Mouse (Mus musculus) E14TG2a.4 (cell line): ENCODE measurements around the gene Mapk11.

Experiments used
- CTCF ChIP-seq: conservative IDR thresholded peaks from 2 replicates; pipeline ENCODE4 v1.5.1; 2014; ENCODE audit warnings: low read length
- NANOG ChIP-seq: IDR thresholded peaks from 2 replicates; pipeline ENCODE4 v1.6.1; 2014; ENCODE audit warnings: borderline replicate concordance, low read length, mixed read lengths

GRCm38 (mm10) chr15:89172276-89172935, 23.0 kb upstream of the Mapk11 start:
- TF ChIP-seq CTCF (no peak), NANOG (no peak)
